Mouse (Mus musculus) embryo, embryonic 10 days (tissue): ENCODE data around the gene Cst7.

Experiments
- DNase-seq: peaks from one replicate; pipeline ENCODE4 v3.0.0-alpha.2; 2015; ENCODE audit warnings: low spot score

Cst7 gene

DNA sequence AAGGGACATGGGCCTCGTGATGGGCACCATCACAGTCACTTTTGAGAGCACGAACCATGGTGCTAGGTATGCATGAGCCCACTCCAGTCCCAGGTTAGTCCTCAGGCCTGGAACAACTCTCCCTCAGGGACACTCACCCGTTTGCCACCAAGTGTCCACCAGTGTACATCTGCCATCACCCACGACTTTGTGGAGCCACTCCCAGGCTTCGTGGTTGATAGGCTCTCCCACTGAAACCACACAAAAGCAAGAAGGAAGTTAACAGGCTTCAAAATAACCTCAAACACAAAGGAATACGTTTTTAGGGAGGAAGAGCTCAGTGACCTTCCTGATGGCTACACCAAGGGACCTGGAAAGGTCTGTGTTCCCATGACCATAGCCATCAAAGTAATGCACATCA, 56.9 kb downstream of the Cst7 start:
- no peak for DNase-seq
